Mouse (Mus musculus) neural tube, embryonic 11.5 days (tissue): Measurements from ENCODE around the gene Selp. TPM values are rescaled to one million over a fixed set of nuclear protein-coding genes. Genes with fewer than 3 reads are reported as not detected.

Experiments
- ATAC-seq: fragments of 200-750 bp; cut with Nextera tagmentation; 2 replicates; pipeline ENCODE4 v1.8.0; 2017; ENCODE audit warnings: moderate number of reproducible peaks, mild to moderate bottlenecking, moderate TSS enrichment, moderate library complexity; ENCODE audit not compliant: insufficient read depth, low FRiP score, low TSS enrichment
- DNase-seq: peaks from one replicate; pipeline ENCODE4 v3.0.0-alpha.2; 2015; ENCODE audit warnings: low spot score
- H3K27ac ChIP-seq: fragments of 300-500 bp; sonication (generic); 2 replicates; pipeline ENCODE4 v1.5.1; 2014; ENCODE audit warnings: low read depth, mild to moderate bottlenecking, low read length
- H3K27me3 ChIP-seq: fragments of 300-500 bp; sonication (generic); 2 replicates; pipeline ENCODE4 v1.6.1; 2014; ENCODE audit warnings: mild to moderate bottlenecking, low read length, mixed read lengths; ENCODE audit not compliant: control insufficient read depth, insufficient read depth
- H3K36me3 ChIP-seq: fragments of 300-500 bp; sonication (generic); 2 replicates; pipeline ENCODE4 v1.6.1; 2014; ENCODE audit warnings: mild to moderate bottlenecking, low read length, moderate library complexity, mixed read lengths; ENCODE audit not compliant: control insufficient read depth, insufficient read depth
- H3K4me1 ChIP-seq: fragments of 300-500 bp; sonication (generic); 2 replicates; pipeline ENCODE4 v1.6.1; 2014; ENCODE audit warnings: low read length, mixed read lengths; ENCODE audit not compliant: control insufficient read depth, insufficient read depth
- H3K4me2 ChIP-seq: fragments of 300-500 bp; sonication (generic); 2 replicates; pipeline ENCODE4 v1.6.1; 2014; ENCODE audit warnings: low read depth, mild to moderate bottlenecking, moderate library complexity
- H3K4me3 ChIP-seq: fragments of 300-500 bp; sonication (generic); 2 replicates; pipeline ENCODE4 v1.5.1; 2014; ENCODE audit warnings: low read depth, low read length
- H3K9ac ChIP-seq: fragments of 300-500 bp; sonication (generic); 2 replicates; pipeline ENCODE4 v1.6.1; 2014; ENCODE audit warnings: mild to moderate bottlenecking, low read length
- H3K9me3 ChIP-seq: fragments of 300-500 bp; sonication (generic); 2 replicates; pipeline ENCODE4 v1.6.1; 2016; ENCODE audit warnings: low read length; ENCODE audit not compliant: control insufficient read depth
- WGBS: fragments of 180-500 bp; shearing (Covaris S2); extraction: QIAGEN DNeasy Blood & Tissue Kit; methylation state at CpG from one replicate; pipeline ENCODE4 v1.1.7; 2014; 5-methylcytosine and 5-hydroxymethylcytosine counted together
- polyA plus RNA-seq: library from polyadenylated mRNA; unstranded; fragments of >200 nt; fragmentation: Nextera tagmentation; extraction: Ambion mirVana; gene quantifications from 2 replicates; pipeline ENCODE4 v1.2.1, GENCODE M21; 2014

Selp gene
- polyA plus RNA-seq, 1 experiment from 2014 or later, result not detected

DNA sequence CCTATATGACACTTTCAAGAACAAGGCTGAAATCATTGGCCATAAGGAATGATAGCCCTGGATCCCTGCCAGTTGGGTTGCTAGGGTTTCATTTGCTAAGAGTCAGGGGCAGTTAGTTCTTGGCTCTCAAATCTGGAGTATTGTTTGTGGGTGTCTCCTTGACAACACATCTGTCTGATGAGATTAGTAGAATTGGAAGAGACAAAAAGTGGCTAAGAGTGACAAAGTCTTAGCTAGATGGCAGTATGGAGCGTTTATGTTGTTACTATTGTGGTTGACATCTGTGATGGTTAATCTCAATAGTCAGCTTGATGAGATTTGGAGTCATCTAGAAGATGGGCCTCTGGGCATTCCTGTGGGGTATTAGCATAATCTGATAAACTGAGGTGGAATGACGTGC, 16.7 kb upstream of the Selp start:
- no peaks in the 10 kb centered on the region for H3K27me3 ChIP-seq
- H3K4me3 ChIP-seq, result no peak overlapping the region
- no peaks in the 10 kb centered on the region for H3K4me1 ChIP-seq
- H3K36me3 ChIP-seq, result no peaks in the 10 kb centered on the region
- ATAC-seq (no peak), DNase-seq (no peak)
- no peak overlapping the region for H3K27ac ChIP-seq
- H3K9me3 ChIP-seq, result no peaks in the 10 kb centered on the region
- 75% methylated on average over 2 of the region's 2 CpGs for WGBS
- H3K4me2 ChIP-seq, result no peak overlapping the region
- no peak overlapping the region for H3K9ac ChIP-seq

DNA sequence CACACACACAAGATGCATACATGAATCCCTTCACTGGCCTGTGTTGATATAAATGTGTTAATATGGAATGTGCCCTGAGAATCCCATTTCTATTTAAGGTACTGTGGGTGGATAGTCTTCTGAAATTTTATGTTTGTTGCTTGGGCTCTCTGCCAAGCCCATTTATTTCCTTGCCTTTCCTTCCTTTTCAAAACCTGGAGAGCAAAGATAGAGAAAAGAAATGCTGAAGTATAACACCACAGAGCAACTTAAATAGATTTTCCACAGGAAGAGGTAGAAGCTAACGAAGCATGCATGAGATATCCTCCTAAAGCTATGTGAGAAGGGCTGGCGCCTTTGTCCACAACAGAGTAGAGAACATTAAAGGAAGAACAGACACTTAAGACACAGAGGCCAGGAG, 5.3 kb upstream of the Selp start:
- Histone ChIP-seq H3K4me3 (no peak overlapping the region), H3K27me3 (no peaks in the 10 kb centered on the region), H3K4me2 (no peak overlapping the region), H3K9me3 (no peaks in the 10 kb centered on the region), H3K27ac (no peak overlapping the region), H3K4me1 (no peaks in the 10 kb centered on the region), H3K9ac (no peak overlapping the region), H3K36me3 (no peaks in the 10 kb centered on the region)
- DNase-seq (no peak), ATAC-seq (no peak)
- WGBS, result 83% methylated on average over 2 of the region's 2 CpGs

DNA sequence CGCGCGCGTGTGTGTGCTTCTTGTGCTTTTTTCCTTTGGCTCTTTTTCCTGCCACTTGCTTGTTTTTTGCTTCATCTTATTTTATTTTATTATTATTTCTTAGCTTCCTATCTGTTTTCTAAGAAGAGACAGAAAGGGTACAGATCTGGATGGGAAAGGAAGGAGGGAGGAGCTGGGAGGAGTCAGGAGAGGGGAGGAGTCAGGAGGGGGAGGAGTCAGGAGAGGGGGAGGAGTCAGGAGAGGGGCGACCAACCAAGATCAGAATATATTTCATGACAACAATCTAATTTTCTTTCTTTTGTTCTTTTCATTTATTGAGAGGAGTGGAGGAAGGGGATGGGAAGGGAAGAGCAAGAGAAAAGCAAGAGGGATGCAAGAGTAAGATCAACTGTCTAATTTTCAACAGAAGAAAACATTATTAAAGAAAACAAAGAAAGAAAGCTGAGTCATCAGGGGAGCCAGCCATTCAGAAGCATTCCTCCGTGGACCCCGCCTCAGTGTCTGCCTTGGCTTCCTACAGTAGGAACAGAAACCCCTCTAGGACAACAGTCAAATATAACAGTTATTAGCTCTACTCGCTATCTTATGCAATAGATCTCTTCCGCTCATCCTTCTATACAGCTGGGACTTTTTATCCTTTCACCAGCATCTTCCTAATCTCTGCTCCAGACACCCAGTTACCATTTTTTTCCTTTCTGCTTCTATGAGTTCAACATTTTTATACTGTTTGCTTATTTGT, 4.3 kb upstream of the Selp start:
- H3K9ac ChIP-seq, result no peak overlapping the region
- no peaks in the 10 kb centered on the region for H3K36me3 ChIP-seq
- 93% methylated on average over 9 of the region's 9 CpGs for WGBS
- no peaks in the 10 kb centered on the region for H3K4me1 ChIP-seq
- no peaks in the 10 kb centered on the region for H3K9me3 ChIP-seq
- H3K4me2 ChIP-seq, result no peak overlapping the region
- no peak overlapping the region for H3K27ac ChIP-seq
- DNase-seq (no peak), ATAC-seq (no peak)
- H3K27me3 ChIP-seq, result no peaks in the 10 kb centered on the region
- no peak overlapping the region for H3K4me3 ChIP-seq

DNA sequence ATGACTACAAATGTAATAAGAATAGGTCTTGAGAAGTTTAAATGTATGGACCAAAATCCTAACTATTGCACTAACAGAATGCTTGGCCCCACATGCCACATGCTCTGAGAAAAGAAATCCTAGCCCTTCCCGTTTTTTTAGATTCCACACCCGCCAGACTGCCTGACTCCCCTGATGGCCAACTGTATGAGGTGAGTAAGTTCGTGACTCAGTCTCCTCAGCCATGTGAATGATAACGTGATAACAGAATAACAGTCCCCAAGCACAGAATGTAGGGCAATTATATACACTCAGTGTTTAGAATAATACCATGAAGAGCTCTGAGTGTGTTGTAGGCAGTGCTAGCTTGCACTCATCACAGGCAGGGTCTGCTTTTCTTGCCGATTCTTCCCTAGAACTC, 784 bp upstream of the Selp start:
- H3K36me3 ChIP-seq, result no peaks in the 10 kb centered on the region
- H3K27ac ChIP-seq, result no peak overlapping the region
- no peaks in the 10 kb centered on the region for H3K9me3 ChIP-seq
- no peaks in the 10 kb centered on the region for H3K27me3 ChIP-seq
- DNase-seq (no peak), ATAC-seq (no peak)
- no peak overlapping the region for H3K9ac ChIP-seq
- H3K4me2 ChIP-seq, result no peak overlapping the region
- no peaks in the 10 kb centered on the region for H3K4me1 ChIP-seq
- no peak overlapping the region for H3K4me3 ChIP-seq
- 86% methylated on average over 5 of the region's 5 CpGs for WGBS

DNA sequence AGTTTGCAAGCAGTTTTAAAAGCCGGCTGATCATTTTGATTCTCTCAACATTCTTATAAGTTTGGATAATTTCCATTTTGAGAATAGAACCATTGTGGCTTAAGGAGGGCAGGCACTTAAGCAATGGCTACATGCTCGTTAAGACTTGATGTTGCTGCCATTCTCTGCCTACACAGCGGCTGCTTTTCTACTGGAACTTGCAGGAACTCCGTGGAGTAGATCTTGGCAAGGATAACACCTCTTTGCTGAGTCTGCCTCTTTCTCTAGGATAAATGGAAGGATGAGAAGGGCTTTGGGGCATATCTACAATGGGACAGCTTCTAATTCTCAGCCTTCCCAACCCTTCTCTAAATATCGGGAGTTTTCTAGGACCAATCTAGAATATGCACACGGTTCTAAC, 583 bp downstream of the Selp start:
- Histone ChIP-seq H3K27me3 (no peaks in the 10 kb centered on the region), H3K4me3 (no peak overlapping the region), H3K4me2 (no peak overlapping the region), H3K36me3 (no peaks in the 10 kb centered on the region), H3K27ac (no peak overlapping the region), H3K9ac (no peak overlapping the region), H3K4me1 (no peaks in the 10 kb centered on the region), H3K9me3 (no peaks in the 10 kb centered on the region)
- WGBS, result 85% methylated on average over 6 of the region's 6 CpGs
- DNase-seq (no peak), ATAC-seq (no peak)

DNA sequence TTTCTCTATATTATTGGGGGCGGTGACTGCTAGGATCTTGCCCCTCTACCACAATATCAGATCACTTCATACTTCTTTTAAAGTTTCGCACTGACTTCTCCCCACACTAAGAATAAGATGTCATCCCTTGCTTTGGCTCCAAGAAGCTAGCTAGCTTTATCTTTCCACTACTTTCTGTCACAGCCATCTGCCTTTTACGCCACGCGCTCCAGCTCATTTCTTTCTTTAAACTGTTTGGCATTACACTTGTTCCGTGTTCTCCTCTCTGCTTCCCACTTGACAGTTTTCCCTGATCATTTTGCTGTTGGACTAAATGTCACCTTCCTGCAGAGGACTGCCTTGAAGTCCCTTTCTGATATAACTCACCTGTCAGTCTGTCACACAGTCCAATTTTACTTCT, 2.8 kb downstream of the Selp start:
- no peak for DNase-seq
- Histone ChIP-seq H3K9me3 (no peaks in the 10 kb centered on the region), H3K27me3 (no peaks in the 10 kb centered on the region), H3K4me1 (no peaks in the 10 kb centered on the region), H3K4me3 (no peak overlapping the region), H3K27ac (no peak overlapping the region), H3K4me2 (no peak overlapping the region), H3K9ac (no peak overlapping the region), H3K36me3 (no peaks in the 10 kb centered on the region)
- ATAC-seq, result no peak
- 97% methylated on average over 6 of the region's 6 CpGs for WGBS

DNA sequence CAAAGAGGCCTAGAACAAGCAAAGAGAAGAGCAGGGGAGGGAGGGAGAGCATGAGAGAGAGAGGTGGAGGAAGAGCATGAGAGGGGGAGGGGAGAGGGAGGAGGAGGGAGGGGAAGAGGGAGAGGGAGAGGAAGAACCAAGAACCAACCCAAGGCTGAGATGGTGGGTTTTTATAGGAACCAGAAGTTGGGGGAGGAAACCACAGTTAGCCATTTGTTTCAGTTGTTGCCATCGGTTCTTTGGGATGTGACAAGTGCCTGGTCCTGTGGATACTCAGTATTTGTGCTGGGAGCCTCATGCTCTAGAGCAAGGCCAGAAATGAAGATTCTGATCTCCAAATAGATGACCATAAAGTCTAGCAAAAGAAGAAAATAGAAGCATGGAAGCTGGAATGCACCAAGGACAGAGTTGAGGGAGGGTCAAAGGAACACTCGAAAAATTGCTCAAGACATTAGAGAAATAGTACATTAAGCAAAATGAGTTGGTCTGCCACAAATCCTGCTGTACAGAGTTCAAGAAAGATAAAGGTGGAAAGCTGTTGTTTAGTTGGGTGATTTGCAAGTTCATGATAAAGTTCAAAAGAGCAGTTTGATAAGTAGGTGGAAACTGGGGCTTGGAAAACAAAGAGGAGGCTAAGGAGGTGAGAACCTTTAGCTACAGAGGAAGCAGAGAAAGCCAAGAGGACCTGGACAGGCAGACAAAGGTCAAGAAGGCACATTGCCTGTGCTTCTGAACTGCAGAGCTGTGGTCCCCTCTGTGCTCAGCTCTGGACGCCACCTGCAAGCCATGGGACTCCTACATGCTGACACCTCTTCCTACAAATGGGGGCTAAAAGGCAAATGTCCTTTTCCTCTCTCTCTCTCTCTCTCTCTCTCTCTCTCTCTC, 5.1 kb downstream of the Selp start:
- H3K9ac ChIP-seq, result no peak overlapping the region
- whole genome bisulfite sequencing, result 80% methylated on average over 3 of the region's 3 CpGs
- H3K27me3 ChIP-seq, result no peaks in the 10 kb centered on the region
- H3K9me3 ChIP-seq, result no peaks in the 10 kb centered on the region
- H3K4me3 ChIP-seq, result no peak overlapping the region
- no peak for DNase-seq
- no peak overlapping the region for H3K4me2 ChIP-seq
- H3K36me3 ChIP-seq, result no peaks in the 10 kb centered on the region
- no peak for ATAC-seq
- H3K4me1 ChIP-seq, result no peaks in the 10 kb centered on the region
- H3K27ac ChIP-seq, result no peak overlapping the region

DNA sequence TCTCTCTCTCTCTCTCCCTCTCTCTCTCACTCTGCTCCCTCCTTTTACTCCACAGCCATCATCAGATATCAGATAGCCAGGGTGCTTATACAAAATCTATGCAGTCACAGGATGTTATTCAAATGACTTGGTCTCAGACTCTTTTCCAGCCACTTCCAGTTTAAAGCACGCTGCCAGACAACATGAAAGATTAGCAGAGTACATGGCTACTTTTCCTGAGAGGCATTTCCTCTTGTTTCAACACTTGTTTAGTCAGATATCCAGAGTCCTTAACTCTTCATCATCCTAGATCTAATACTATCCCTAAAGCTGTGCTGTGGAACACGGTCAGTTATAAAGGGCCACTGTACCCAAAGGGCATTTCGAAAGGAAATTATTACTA, 5.7 kb downstream of the Selp start:
- ATAC-seq, result no peak
- no peaks in the 10 kb centered on the region for H3K9me3 ChIP-seq
- 87% methylated on average over 3 of the region's 3 CpGs for WGBS

DNA sequence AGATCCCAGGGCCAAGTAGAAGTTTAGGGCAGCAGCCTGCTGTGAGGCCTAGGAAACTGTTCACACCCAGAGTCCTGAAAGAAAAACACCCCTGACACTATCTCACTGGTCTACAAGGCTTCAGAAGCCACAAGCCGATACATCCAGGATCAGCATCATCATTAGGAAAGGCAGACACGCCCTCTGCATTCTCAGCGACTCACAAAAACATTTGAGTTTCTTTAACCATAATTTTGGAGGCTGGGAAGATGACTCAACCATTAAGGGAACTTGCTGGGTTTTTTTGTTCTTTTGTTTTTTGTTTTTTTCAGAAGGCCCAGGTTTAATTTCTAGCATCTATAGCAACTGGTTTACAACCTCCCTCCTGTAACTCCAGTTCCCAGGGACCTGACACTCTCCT, 8.8 kb downstream of the Selp start:
- no peak overlapping the region for H3K27ac ChIP-seq
- no peaks in the 10 kb centered on the region for H3K9me3 ChIP-seq
- WGBS, result 45% methylated on average over 3 of the region's 3 CpGs
- no peak overlapping the region for H3K4me2 ChIP-seq
- ATAC-seq (no peak), DNase-seq (no peak)
- no peak overlapping the region for H3K9ac ChIP-seq
- no peaks in the 10 kb centered on the region for H3K4me1 ChIP-seq
- H3K4me3 ChIP-seq, result no peak overlapping the region
- no peaks in the 10 kb centered on the region for H3K36me3 ChIP-seq
- H3K27me3 ChIP-seq, result no peaks in the 10 kb centered on the region

More for the DNA sequence above, 5.7 kb downstream of the Selp start:
- Histone ChIP-seq H3K4me3 (no peak overlapping the region), H3K36me3 (no peaks in the 10 kb centered on the region), H3K27me3 (no peaks in the 10 kb centered on the region), H3K4me1 (no peaks in the 10 kb centered on the region), H3K4me2 (no peak overlapping the region), H3K27ac (no peak overlapping the region), H3K9ac (no peak overlapping the region)
- no peak for DNase-seq
